Mouse (Mus musculus) c-Kit-positive CD71-positive TER-119-positive erythroid progenitor cells, embryonic 14.5 days (primary cell): ENCODE results near the gene Syt2.

Experiments used
- DNase-seq: peaks from one replicate; pipeline ENCODE4 v3.0.0-alpha.2; 2013; ENCODE audit warnings: low spot score

Syt2 gene

DNA sequence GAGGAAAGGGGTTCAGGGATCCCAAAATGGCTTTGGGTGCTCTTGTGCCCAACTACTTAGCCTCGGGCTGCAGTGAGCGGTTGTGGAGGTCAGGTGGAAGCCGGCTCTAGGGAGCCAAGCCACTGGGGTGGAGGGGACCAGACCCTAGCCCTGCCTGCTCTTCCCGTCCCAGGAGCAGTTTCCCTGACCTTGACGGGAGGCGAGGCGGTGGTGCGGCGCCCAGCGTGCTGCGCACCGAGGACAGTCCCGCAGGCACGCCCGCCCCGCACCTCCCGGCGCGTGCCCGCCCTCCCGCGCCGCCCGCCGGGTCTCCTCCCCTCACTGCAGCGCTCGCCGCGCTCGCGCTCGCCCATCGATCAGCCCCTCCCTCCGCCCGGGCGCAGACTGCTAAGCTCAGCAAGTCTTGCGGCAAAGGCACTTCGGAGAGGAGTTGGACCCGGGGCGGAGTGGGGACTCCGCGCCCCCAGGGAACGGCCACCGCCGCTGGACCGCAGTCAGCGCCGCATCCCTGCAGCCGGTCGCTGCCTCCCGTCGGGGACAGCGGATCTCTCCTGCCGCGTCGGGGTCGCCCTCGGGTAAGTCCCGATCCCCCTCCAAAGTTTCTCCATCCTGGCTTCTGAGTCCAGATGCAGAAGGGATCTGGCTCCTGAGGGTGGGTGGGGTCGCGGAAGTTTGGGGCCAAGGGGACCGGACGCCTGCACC lies at the start of gene Syt2:
Gene Syt2, plus strand, starts transcription at position 417 of the 702 bp plus-strand sequence.
- DNase-seq = no peak

DNA sequence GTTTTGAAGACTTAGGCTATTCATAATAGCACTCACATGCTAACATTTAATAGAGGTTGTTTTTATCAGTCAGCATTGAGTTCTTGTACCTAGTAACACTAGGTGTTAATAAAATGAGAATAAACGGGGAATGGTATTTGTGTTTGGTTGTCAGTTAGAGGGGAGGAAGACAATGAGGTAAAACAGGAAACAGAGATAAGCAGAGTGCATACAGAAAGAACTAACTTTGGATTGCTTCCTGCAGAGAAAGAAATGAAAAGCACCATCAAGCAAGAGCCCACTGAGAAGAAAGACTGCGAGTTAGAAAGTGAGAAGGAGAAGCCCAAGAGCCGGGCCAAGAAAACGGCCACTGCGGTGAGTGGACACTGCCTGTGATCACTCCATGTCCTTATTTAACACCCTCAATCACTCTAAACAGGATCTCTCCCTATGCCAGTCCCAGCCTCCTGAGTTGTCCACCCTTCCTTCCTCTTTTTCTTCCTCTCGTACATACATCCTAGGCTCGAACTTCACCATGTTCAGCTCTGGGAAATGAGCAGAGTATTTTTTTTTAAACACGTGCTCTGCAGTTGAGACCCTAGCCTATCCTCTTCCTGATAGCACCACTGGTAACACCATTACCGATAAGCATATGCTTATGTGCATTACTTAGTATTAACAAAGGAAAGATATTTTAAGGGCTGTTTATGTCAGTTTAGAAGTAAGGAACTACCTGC lies 49.0 kb upstream of the Syt2 start:
- DNase-seq = no peak

DNA sequence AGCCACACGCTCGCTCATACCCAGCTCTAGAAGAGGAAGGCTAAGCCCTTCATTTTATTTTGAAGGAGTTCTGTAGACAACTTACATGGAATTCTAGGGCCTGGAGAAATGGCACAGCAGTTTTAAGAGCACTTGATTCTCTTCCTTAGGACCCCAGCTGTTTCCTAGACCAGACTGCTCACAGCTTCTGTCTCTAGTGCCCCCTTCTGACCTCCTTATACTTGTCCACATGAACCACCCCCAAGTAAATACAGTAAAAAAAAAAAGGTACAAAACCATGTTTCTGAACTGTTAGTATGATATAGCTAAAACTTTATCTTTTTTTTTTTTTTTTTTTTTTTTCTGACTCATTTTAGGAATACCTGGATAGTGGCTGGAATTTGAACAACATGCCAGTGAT lies 42.4 kb upstream of the Syt2 start:
- no peak for DNase-seq

DNA sequence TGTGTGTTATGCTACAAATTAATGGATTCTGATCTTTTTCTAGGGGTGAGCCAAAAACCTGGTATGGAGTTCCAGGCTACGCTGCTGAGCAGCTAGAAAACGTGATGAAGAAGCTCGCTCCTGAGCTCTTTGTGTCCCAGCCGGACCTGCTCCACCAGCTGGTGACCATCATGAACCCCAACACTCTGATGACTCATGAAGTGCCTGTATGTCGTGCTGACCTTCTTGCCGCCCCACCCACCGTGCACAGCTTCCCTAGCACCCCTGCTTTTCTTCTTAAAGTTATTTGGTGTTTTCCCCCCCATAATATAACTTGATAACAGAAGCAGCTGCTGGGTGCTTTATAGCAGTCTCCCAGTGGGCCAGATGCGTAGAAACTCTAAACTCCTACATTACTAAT lies 40.8 kb upstream of the Syt2 start:
- no peak for DNase-seq

DNA sequence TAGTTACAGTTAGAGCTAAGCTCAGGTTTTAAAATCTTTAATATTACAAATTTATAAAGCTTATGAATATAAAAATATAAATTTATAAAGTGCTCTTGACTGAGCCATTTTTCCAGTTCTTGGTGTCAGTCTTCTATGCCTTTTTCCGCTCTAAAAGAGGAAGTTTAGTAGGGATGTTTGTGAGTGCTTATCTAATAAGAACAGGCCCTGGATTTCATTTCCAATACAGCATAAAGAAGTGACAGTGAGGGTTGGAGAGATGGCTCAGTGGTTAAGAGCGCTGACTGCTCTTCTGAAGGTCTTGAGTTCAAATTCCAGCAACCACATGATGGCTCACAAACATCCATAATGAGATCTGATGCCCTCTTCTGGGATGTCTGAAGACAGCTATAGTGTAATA lies 40.1 kb upstream of the Syt2 start:
- no peak for DNase-seq

DNA sequence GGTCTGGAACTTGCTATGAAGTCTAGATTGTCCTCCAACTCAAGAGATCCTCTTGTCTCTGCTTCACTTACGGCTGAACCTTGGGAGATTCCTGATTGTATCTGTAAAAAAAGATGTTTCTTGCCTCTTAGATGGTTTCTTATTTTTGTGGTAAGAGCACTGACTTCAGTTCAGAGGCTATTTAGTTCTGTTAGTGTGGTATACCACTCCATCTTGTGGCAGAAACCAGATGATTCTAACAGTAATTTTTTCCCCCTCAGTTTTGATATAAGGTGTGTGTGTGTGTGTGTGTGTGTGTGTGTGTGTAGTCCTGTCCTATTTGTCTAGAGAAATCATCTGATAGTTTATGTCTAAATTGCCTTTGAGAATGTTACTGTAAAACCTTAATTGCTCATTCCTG lies 39.2 kb upstream of the Syt2 start:
- no peak for DNase-seq

- DNase-seq = no peak
Measured at GRCm38 (mm10) chr1:134609172-134609571, 37.3 kb upstream of the Syt2 start.

- peak; percentile 10 for DNase-seq
Measured at GRCm38 (mm10) chr1:134614554-134614953, 31.9 kb upstream of the Syt2 start.

DNA sequence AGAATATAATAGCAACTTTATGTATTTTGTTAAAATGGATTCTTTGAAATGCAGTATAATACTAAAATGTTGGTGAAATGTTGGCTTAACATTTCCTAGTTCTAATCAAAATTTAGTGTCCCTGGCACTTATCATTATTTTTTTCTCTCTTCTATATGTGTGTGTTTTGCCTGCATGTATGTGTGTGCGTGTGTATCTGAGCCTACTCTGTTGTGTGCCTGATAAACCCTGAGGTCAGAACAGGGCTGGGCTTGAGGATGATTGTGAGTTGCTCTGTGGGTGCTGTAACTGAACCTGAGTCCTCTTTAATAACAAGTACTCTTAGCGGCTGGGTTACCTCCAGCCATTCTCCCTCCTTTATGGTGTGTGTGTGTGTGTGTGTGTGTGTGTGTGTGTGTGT lies 31.5 kb upstream of the Syt2 start:
- peak; percentile 53 for DNase-seq

GRCm38 (mm10) chr1:134617656-134618055 lies 28.8 kb upstream of the Syt2 start:
- DNase-seq = no peak

GRCm38 (mm10) chr1:134625325-134625724 lies 21.2 kb upstream of the Syt2 start:
- DNase-seq = no peak

- no peak for DNase-seq
Measured at GRCm38 (mm10) chr1:134629455-134629854, 17.0 kb upstream of the Syt2 start.

- DNase-seq = no peak
Measured at GRCm38 (mm10) chr1:134634296-134634695, 12.2 kb upstream of the Syt2 start.

DNA sequence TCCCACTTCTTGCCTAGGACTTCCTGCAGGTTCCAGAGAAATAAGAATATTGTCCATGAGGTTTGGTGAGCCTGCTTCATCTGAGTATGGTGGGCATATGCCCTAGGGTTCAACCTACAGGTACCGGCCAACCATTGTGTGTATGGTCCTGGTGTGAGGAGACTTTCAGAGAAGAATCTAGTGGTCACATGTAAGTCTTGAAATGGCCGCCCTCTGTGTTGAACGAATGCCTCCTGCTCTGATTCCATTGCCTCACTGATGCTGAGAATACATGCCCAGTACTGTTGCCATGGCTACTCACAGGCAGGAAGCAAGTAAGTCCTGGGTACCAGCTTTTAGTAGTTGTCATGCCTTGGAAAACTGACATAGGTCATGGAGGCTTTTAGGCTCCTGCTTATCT lies 10.2 kb upstream of the Syt2 start:
- DNase-seq = no peak

GRCm38 (mm10) chr1:134636684-134637083 lies 9.8 kb upstream of the Syt2 start:
- DNase-seq = no peak

DNA sequence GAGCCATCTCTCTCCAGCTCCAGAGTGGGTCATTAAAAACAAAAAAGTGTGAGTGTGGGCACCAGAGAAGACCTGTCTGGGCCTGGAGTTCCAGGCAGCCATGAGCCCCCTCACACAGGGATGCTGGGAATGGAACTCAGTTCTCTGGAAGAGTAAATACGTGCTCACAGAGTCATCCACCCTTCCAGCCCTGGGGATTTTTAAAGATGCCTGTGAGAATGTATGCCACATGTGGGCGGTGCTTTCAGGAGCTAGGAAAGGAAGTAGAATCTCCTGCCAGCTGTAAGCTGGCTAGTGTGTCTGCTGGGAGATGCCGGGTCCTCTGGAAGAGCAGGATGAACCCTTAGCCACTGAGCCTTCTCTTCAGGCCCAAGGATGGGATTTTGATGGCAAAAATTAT lies 8.4 kb upstream of the Syt2 start:
- no peak for DNase-seq

- no peak for DNase-seq
Measured at GRCm38 (mm10) chr1:134638522-134638921, 8.0 kb upstream of the Syt2 start.

GRCm38 (mm10) chr1:134639460-134639859 lies 7.0 kb upstream of the Syt2 start:
- DNase-seq = no peak

GRCm38 (mm10) chr1:134641507-134641906 lies 5.0 kb upstream of the Syt2 start:
- DNase-seq = peak; percentile 25

DNA sequence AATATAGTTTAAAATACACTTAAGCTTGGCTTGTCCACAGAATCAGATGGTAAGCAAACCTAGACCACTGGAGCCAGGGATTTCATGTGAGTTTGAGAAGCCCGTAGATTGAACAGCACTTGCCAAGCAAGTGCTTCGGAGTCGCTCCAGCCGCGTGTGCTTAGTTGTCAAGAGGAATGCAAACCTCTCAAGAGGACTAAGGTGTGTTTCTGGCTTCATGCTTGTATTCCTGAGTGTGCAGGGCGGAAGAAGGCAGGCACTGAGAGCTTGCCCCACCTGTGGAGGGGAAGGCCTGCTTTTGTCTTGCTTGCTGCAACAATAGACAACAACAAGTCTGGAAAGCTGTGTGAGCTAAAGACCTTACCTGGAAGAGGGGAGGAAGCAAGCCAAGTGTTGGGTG lies 2.8 kb upstream of the Syt2 start:
- no peak for DNase-seq

GRCm38 (mm10) chr1:134645408-134646200 lies 873 bp upstream of the Syt2 start:
- DNase-seq = no peak

- DNase-seq = no peak
Measured at GRCm38 (mm10) chr1:134646963-134647282, 446 bp downstream of the Syt2 start.

- DNase-seq = no peak
Measured at GRCm38 (mm10) chr1:134647591-134647990, 1.1 kb downstream of the Syt2 start.
